18 mouse cellular contexts compared by ENCODE assay signal in the genomic region with DNA sequence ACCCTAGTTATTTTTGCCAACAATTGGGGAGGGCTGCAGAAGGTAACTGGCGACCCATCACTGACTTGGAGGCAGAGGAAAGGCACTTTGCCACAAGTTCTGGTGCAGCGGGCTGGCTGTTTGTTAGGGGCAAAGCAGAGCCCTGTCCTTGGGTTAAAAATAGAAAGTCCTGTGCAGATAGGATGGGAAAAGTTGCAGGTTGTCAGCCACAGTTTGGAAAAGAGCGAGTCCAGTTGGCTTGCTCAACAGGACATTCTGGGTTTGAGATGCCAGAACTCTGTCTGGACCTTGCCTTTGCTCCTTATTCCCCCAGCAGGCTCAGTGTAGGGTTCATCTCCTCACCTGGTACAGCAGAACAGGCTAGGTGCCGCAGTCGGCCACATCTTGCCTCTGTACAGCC.
"Had no signal": no experiment of that assay in that cellular context is flagged by ENCODE, and none has a peak within 500 bp of the region (broad histone marks: within the 10 kb centered on the region; RNA-seq: fewer than 3 reads in every experiment).

No protein-coding gene starts in this region.

- H3K9me3 ChIP-seq: kidney, embryonic 15.5 days; liver, embryonic 13.5 days; midbrain, embryonic 12.5 days; midbrain, embryonic 15.5 days; neural tube, embryonic 12.5 days; neural tube, embryonic 15.5 days had no signal

- H3K4me1 ChIP-seq: kidney, embryonic 15.5 days; liver, embryonic 13.5 days; midbrain, embryonic 12.5 days; midbrain, embryonic 15.5 days; neural tube, embryonic 12.5 days; neural tube, embryonic 15.5 days had no signal

- H3K27ac ChIP-seq: kidney, embryonic 15.5 days; left cerebral cortex, adult 2 months; liver, embryonic 13.5 days; midbrain, embryonic 12.5 days; midbrain, embryonic 15.5 days; neural tube, embryonic 12.5 days; neural tube, embryonic 15.5 days; stomach, postnatal 0 days had no signal

- H3K27me3 ChIP-seq: kidney, embryonic 15.5 days; liver, embryonic 13.5 days; midbrain, embryonic 12.5 days; midbrain, embryonic 15.5 days; neural tube, embryonic 12.5 days; neural tube, embryonic 15.5 days had no signal

- DNase-seq: kidney, postnatal 10 days; kidney, postnatal 36 days; layer of hippocampus, postnatal 36 days; liver, embryonic 13.5 days; lung, adult 2 months; lung, postnatal 14 days; lung, postnatal 4 days; right cerebral cortex, adult 18-20 months; right cerebral cortex, postnatal 14 days; right cerebral cortex, postnatal 4 days; thymus, postnatal 36 days had no signal

- H3K4me2 ChIP-seq: kidney, embryonic 15.5 days; liver, embryonic 13.5 days; midbrain, embryonic 12.5 days; midbrain, embryonic 15.5 days; neural tube, embryonic 12.5 days; neural tube, embryonic 15.5 days had no signal

- H3K36me3 ChIP-seq: kidney, embryonic 15.5 days; liver, embryonic 13.5 days; midbrain, embryonic 12.5 days; midbrain, embryonic 15.5 days; neural tube, embryonic 12.5 days; neural tube, embryonic 15.5 days had no signal

- H3K4me3 ChIP-seq: kidney, embryonic 15.5 days; left cerebral cortex, adult 2 months; liver, embryonic 13.5 days; midbrain, embryonic 12.5 days; midbrain, embryonic 15.5 days; neural tube, embryonic 12.5 days; neural tube, embryonic 15.5 days had no signal

- H3K9ac ChIP-seq: kidney, embryonic 15.5 days; liver, embryonic 13.5 days; midbrain, embryonic 12.5 days; midbrain, embryonic 15.5 days; neural tube, embryonic 12.5 days; neural tube, embryonic 15.5 days had no signal

- ATAC-seq: midbrain, embryonic 15.5 days had no signal
